Mouse (Mus musculus): ENCODE measurements around the gene Tgoln1. TPM values are rescaled to one million over a fixed set of nuclear protein-coding genes. Genes with fewer than 3 reads are reported as not detected.

The Tgoln1 gene
- polyA plus RNA-seq, 1 experiment, result 2.9 TPM

GRCm38 (mm10) chr6:72562894-72563293 lies 53.9 kb downstream of the Tgoln1 start:
- Histone ChIP-seq H3K36me3 (replicated peaks; ENCODE audit: low read length) (peaks cover 60% of the 10 kb centered on the region), H3K4me3 (replicated peaks) (no peak overlapping the region), H3K4me1 (peaks cover 27% of the 10 kb centered on the region), H3K27me3 (replicated peaks) (peaks cover 17% of the 10 kb centered on the region), H3K9me3 (no peaks in the 10 kb centered on the region)
- TF ChIP-seq GATA1 (IDR thresholded peaks at IDR 0.05; ENCODE audit: borderline replicate concordance, low read length), result no peak
- TF ChIP-seq FLI1 (IDR thresholded peaks at IDR 0.05; ENCODE audit: low read length), result no peak

GRCm38 (mm10) chr6:72562486-72562885 lies 54.3 kb downstream of the Tgoln1 start:
- H3K4me3 ChIP-seq (replicated peaks), result no peak overlapping the region
- H3K4me1 ChIP-seq, result peaks cover 30% of the 10 kb centered on the region
- no peaks in the 10 kb centered on the region for H3K9me3 ChIP-seq
- TF ChIP-seq GATA1 (IDR thresholded peaks at IDR 0.05; ENCODE audit: borderline replicate concordance, low read length), result no peak
- TF ChIP-seq FLI1 (IDR thresholded peaks at IDR 0.05; ENCODE audit: low read length), result no peak
- H3K27me3 ChIP-seq (replicated peaks), result peaks cover 19% of the 10 kb centered on the region
- H3K36me3 ChIP-seq (replicated peaks; ENCODE audit: low read length), result peaks cover 60% of the 10 kb centered on the region

- Histone ChIP-seq H3K36me3 (replicated peaks; ENCODE audit: low read length) (peaks cover 55% of the 10 kb centered on the region), H3K27me3 (replicated peaks) (peaks cover 20% of the 10 kb centered on the region), H3K4me3 (replicated peaks) (no peak overlapping the region), H3K4me1 (peaks cover 20% of the 10 kb centered on the region), H3K9me3 (no peaks in the 10 kb centered on the region)
- TF ChIP-seq FLI1 (IDR thresholded peaks at IDR 0.05; ENCODE audit: low read length) (no peak), GATA1 (IDR thresholded peaks at IDR 0.05; ENCODE audit: borderline replicate concordance, low read length) (no peak)
Observed at GRCm38 (mm10) chr6:72560801-72561200, 56.0 kb downstream of the Tgoln1 start.

Other genes with a start within 250 kb of the Tgoln1 start
- gene Vamp5, start 236.5 kb downstream of the Tgoln1 start, polyA plus RNA-seq (2012; ENCODE audit: insufficient read depth, low replicate concordance), result 12.5 and 61.7 TPM in 2 replicates
- 31.1 and 174 TPM in 2 replicates for gene Vamp8, start 226.3 kb downstream of the Tgoln1 start, polyA plus RNA-seq (2012; ENCODE audit: insufficient read depth, low replicate concordance)
- 4.8 and 8.6 TPM in 2 replicates for gene Ggcx, start 202.7 kb downstream of the Tgoln1 start, polyA plus RNA-seq (2012; ENCODE audit: insufficient read depth, low replicate concordance)
- 1.6 and 17.1 TPM in 2 replicates for gene Mat2a, start 177.4 kb downstream of the Tgoln1 start, polyA plus RNA-seq (2012; ENCODE audit: insufficient read depth, low replicate concordance)
- gene Sh2d6, start 95.3 kb downstream of the Tgoln1 start, polyA plus RNA-seq (2012; ENCODE audit: insufficient read depth, low replicate concordance), result 0.10 TPM in 1 of 2 replicates, not detected in the other
- 7.6 and 140 TPM in 2 replicates for gene Capg, start 72.6 kb downstream of the Tgoln1 start, polyA plus RNA-seq (2012; ENCODE audit: insufficient read depth, low replicate concordance)
- 11.4 and 18.4 TPM in 2 replicates for gene Elmod3, start 18.6 kb downstream of the Tgoln1 start, polyA plus RNA-seq (2012; ENCODE audit: insufficient read depth, low replicate concordance)
- gene Retsat, start 18.5 kb downstream of the Tgoln1 start, polyA plus RNA-seq (2012; ENCODE audit: insufficient read depth, low replicate concordance), result 7.6 and 25.6 TPM in 2 replicates
- gene Tcf7l1, start 172.3 kb upstream of the Tgoln1 start, polyA plus RNA-seq (2012; ENCODE audit: insufficient read depth, low replicate concordance), result 0.12 TPM in 1 of 2 replicates, not detected in the other